ENCODE assay signal across 39 mouse cellular contexts in the genomic region with DNA sequence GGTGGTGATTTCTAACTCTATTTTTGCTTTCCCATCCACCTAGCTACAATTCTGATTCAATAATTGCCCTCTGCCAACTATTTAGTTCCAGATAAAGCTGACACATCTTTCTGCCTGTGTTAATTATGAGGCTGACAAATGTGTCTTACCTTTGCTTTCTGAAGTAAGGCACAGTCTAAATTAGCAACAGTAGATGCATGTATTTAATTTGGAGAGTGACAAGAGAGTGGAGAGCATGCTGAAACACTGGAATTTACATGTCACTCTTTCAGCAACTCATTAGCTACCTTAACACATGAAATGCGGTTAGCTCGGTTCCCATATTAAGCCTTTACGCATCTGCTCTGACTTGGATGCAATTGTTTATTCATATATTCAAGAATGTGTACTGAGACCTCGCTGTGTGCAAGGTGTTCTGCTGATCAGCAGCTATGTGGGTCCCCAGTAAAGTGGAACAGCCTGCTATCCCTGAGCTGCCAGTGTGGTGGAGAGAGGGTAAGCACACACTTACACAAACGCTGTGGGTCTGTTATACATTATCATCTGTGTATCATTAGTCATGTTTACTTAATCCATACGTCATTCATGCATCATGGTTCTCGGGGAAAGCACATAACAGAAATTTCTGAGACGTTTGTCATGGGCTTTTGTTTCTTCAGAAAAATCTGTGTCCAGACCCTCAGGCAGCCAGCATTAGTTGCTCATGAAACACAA. TPM values are rescaled to one million over a fixed set of nuclear protein-coding genes. Genes with fewer than 3 reads are reported as not detected.
A peak's percentile ranks its signal among the peaks of the same experiment; 100 is the strongest.
DNase-seq lines count a peak whose midpoint lies in the region; ATAC-seq and TF ChIP-seq lines count a peak whose summit lies in the region.
"Had no signal": no experiment of that assay in that cellular context is flagged by ENCODE, and none has a peak within 500 bp of the region (broad histone marks: within the 10 kb centered on the region; RNA-seq: fewer than 3 reads in every experiment).

No protein-coding gene starts in this region.

- H3K36me3 ChIP-seq in forebrain, embryonic 13.5 days (ENCODE audit: poor library complexity, severe bottlenecking): no peaks in the 10 kb centered on the region
- H3K36me3 ChIP-seq in forebrain, embryonic 11.5 days (ENCODE audit: control insufficient read depth, insufficient read depth, low read length): no peaks in the 10 kb centered on the region
- H3K36me3 ChIP-seq in midbrain, postnatal 0 days (ENCODE audit: insufficient read depth, low read length): no peaks in the 10 kb centered on the region
- no peaks in the 10 kb centered on the region for H3K36me3 ChIP-seq in midbrain, embryonic 15.5 days (replicated peaks)
- H3K36me3 ChIP-seq in embryonic facial prominence, embryonic 15.5 days: no peaks in the 10 kb centered on the region
- H3K36me3 ChIP-seq: embryonic facial prominence, embryonic 12.5 days; heart, embryonic 12.5 days; hindbrain, embryonic 15.5 days; intestine, embryonic 15.5 days; midbrain, embryonic 13.5 days had no signal

- intact Hi-C loops in left cerebral cortex, adult 2 months (cut with DNase I): no loop called here
- intact Hi-C loops in gastrocnemius, postnatal 14 days (cut with DNase I; ENCODE audit: low total_unique reads): no loop called here

- no peaks in the 10 kb centered on the region for H3K27me3 ChIP-seq in forebrain, embryonic 13.5 days
- H3K27me3 ChIP-seq in forebrain, embryonic 11.5 days (ENCODE audit: control insufficient read depth, insufficient read depth, low read length): no peaks in the 10 kb centered on the region
- H3K27me3 ChIP-seq in midbrain, postnatal 0 days (ENCODE audit: insufficient read depth, low read length): no peaks in the 10 kb centered on the region
- H3K27me3 ChIP-seq in midbrain, embryonic 15.5 days (replicated peaks): no peaks in the 10 kb centered on the region
- H3K27me3 ChIP-seq in embryonic facial prominence, embryonic 15.5 days: no peaks in the 10 kb centered on the region
- H3K27me3 ChIP-seq: embryonic facial prominence, embryonic 12.5 days; heart, embryonic 12.5 days; hindbrain, embryonic 15.5 days; intestine, embryonic 15.5 days; midbrain, embryonic 13.5 days had no signal

- H3K27ac ChIP-seq in forebrain, embryonic 13.5 days: no peak overlapping the region
- H3K27ac ChIP-seq in forebrain, embryonic 11.5 days (ENCODE audit: low read depth, low read length): no peak overlapping the region
- H3K27ac ChIP-seq in midbrain, postnatal 0 days (ENCODE audit: low read depth, low read length): no peak overlapping the region
- no peak overlapping the region for H3K27ac ChIP-seq in midbrain, embryonic 15.5 days
- peak overlapping the region; percentile 60; the same call in 1 of the 2 replicates for H3K27ac ChIP-seq in embryonic facial prominence, embryonic 15.5 days (replicated peaks)
- no peak overlapping the region for H3K27ac ChIP-seq in left cerebral cortex, adult 2 months
- H3K27ac ChIP-seq: embryonic facial prominence, embryonic 12.5 days; gastrocnemius, adult 2 months; heart, adult 2 months; hindbrain, embryonic 15.5 days; intestine, embryonic 15.5 days; kidney, postnatal 0 days; liver, embryonic 14.5 days; macrophage; midbrain, embryonic 13.5 days had no signal

- no peak overlapping the region for H3K9ac ChIP-seq in forebrain, embryonic 13.5 days
- no peak overlapping the region for H3K9ac ChIP-seq in forebrain, embryonic 11.5 days (ENCODE audit: low read length)
- no peak overlapping the region for H3K9ac ChIP-seq in midbrain, postnatal 0 days (replicated peaks; ENCODE audit: low read length, poor library complexity, severe bottlenecking)
- no peak overlapping the region for H3K9ac ChIP-seq in midbrain, embryonic 15.5 days
- H3K9ac ChIP-seq in embryonic facial prominence, embryonic 15.5 days: no peak overlapping the region
- H3K9ac ChIP-seq: embryonic facial prominence, embryonic 12.5 days; heart, embryonic 12.5 days; hindbrain, embryonic 15.5 days; intestine, embryonic 15.5 days; liver, embryonic 14.5 days; midbrain, embryonic 13.5 days had no signal

- no peaks in the 10 kb centered on the region for H3K4me1 ChIP-seq in forebrain, embryonic 13.5 days
- no peaks in the 10 kb centered on the region for H3K4me1 ChIP-seq in forebrain, embryonic 11.5 days (replicated peaks; ENCODE audit: control insufficient read depth, insufficient read depth, low read length)
- no peaks in the 10 kb centered on the region for H3K4me1 ChIP-seq in midbrain, postnatal 0 days (ENCODE audit: insufficient read depth, low read length)
- no peaks in the 10 kb centered on the region for H3K4me1 ChIP-seq in midbrain, embryonic 15.5 days
- no peaks in the 10 kb centered on the region for H3K4me1 ChIP-seq in embryonic facial prominence, embryonic 15.5 days
- H3K4me1 ChIP-seq: embryonic facial prominence, embryonic 12.5 days; heart, embryonic 12.5 days; hindbrain, embryonic 15.5 days; intestine, embryonic 15.5 days; midbrain, embryonic 13.5 days had no signal

- 75% methylated on average over 8 of the region's 8 CpGs for WGBS in forebrain, embryonic 13.5 days
- 78% methylated on average over 8 of the region's 8 CpGs for WGBS in forebrain, embryonic 11.5 days
- whole genome bisulfite sequencing in midbrain, postnatal 0 days: 70% methylated on average over 8 of the region's 8 CpGs
- WGBS in midbrain, embryonic 15.5 days: 74% methylated on average over 8 of the region's 8 CpGs
- 25% methylated on average over 8 of the region's 8 CpGs for WGBS in embryonic facial prominence, embryonic 15.5 days

- no peak overlapping the region for H3K4me2 ChIP-seq in forebrain, embryonic 13.5 days
- H3K4me2 ChIP-seq in forebrain, embryonic 11.5 days (ENCODE audit: low read depth, low read length, severe bottlenecking): no peak overlapping the region
- no peak overlapping the region for H3K4me2 ChIP-seq in midbrain, postnatal 0 days (ENCODE audit: low read depth, low read length, poor library complexity, severe bottlenecking)
- no peak overlapping the region for H3K4me2 ChIP-seq in midbrain, embryonic 15.5 days
- no peak overlapping the region for H3K4me2 ChIP-seq in embryonic facial prominence, embryonic 15.5 days (replicated peaks)
- H3K4me2 ChIP-seq: embryonic facial prominence, embryonic 12.5 days; heart, embryonic 12.5 days; hindbrain, embryonic 15.5 days; intestine, embryonic 15.5 days; midbrain, embryonic 13.5 days had no signal

- no peak for DNase-seq in forebrain, embryonic 11.5 days (ENCODE audit: low spot score)
- DNase-seq in midbrain, postnatal 0 days (ENCODE audit: low spot score): no peak
- DNase-seq in left cerebral cortex, adult 9 months (ENCODE audit: low spot score in 2 of 2): no peak
- no peak for DNase-seq in left cerebral cortex, adult 2 months (ENCODE audit: extremely low spot score in 1 of 2, low spot score in 2 of 2)
- no peak for DNase-seq in gastrocnemius, postnatal 14 days
- DNase-seq: adrenal gland, adult 2 months; adrenal gland, postnatal 36 days; cerebellum, adult 8-10 months; cerebellum, postnatal 25 days; gastrocnemius, adult 2 months; heart, adult 2 months; heart, postnatal 4 days; kidney, adult 8-10 months; layer of hippocampus, postnatal 36 days; liver; lung, adult 2 months; lung, postnatal 10 days; right cerebral cortex, adult 18-20 months had no signal

- H3K4me3 ChIP-seq in forebrain, embryonic 13.5 days: no peak overlapping the region
- no peak overlapping the region for H3K4me3 ChIP-seq in forebrain, embryonic 11.5 days (ENCODE audit: low read depth, low read length)
- no peak overlapping the region for H3K4me3 ChIP-seq in midbrain, postnatal 0 days (ENCODE audit: low read depth, low read length)
- H3K4me3 ChIP-seq in midbrain, embryonic 15.5 days: no peak overlapping the region
- H3K4me3 ChIP-seq in embryonic facial prominence, embryonic 15.5 days (replicated peaks): no peak overlapping the region
- H3K4me3 ChIP-seq in left cerebral cortex, adult 2 months: no peak overlapping the region
- H3K4me3 ChIP-seq: embryonic facial prominence, embryonic 12.5 days; gastrocnemius, adult 2 months; heart, adult 2 months; heart, embryonic 12.5 days; hindbrain, embryonic 15.5 days; intestine, embryonic 15.5 days; midbrain, embryonic 13.5 days had no signal

- H3K9me3 ChIP-seq in forebrain, embryonic 13.5 days (replicated peaks): no peaks in the 10 kb centered on the region
- no peaks in the 10 kb centered on the region for H3K9me3 ChIP-seq in forebrain, embryonic 11.5 days (ENCODE audit: control insufficient read depth, low read length)
- no peaks in the 10 kb centered on the region for H3K9me3 ChIP-seq in midbrain, postnatal 0 days (ENCODE audit: low read length)
- no peaks in the 10 kb centered on the region for H3K9me3 ChIP-seq in midbrain, embryonic 15.5 days
- H3K9me3 ChIP-seq in embryonic facial prominence, embryonic 15.5 days (replicated peaks): no peaks in the 10 kb centered on the region
- H3K9me3 ChIP-seq: embryonic facial prominence, embryonic 12.5 days; heart, embryonic 12.5 days; hindbrain, embryonic 15.5 days; intestine, embryonic 15.5 days; midbrain, embryonic 13.5 days had no signal

- ATAC-seq in forebrain, embryonic 13.5 days: peak; percentile 63
- no peak for ATAC-seq in forebrain, embryonic 11.5 days (replicated peaks; ENCODE audit: low FRiP score)
- 0 out of 2 replicates have a peak, but pooled peaks have one; percentile 20 for ATAC-seq in midbrain, postnatal 0 days (ENCODE audit: low FRiP score)
- ATAC-seq in midbrain, embryonic 15.5 days (replicated peaks): no peak; the same call in 1 of the 2 replicates
- no peak for ATAC-seq in embryonic facial prominence, embryonic 15.5 days (ENCODE audit: insufficient number of reproducible peaks, low FRiP score, low TSS enrichment, low read depth)
- ATAC-seq: CD4-positive, CD25-positive, alpha-beta regulatory T cell, adult 4 months; intestine, embryonic 15.5 days; midbrain, embryonic 13.5 days had no signal

- TF ChIP-seq CTCF in midbrain, postnatal 0 days (IDR thresholded peaks at IDR 0.05): no peak
- no peak for TF ChIP-seq CTCF in left cerebral cortex, adult 2 months (IDR thresholded peaks at IDR 0.05)

RNA-seq across cellular contexts. Expression of a gene that starts 28.1 kb away (rescaled TPM):
- not detected in 2 replicates for polyA plus RNA-seq in forebrain, embryonic 13.5 days (2015; fragmentation: Nextera tagmentation; extraction: Ambion mirVana)
- polyA plus RNA-seq in forebrain, embryonic 11.5 days (2014; fragmentation: Nextera tagmentation; extraction: Ambion mirVana): not detected in 2 replicates
- total RNA-seq in midbrain, postnatal 0 days (2014; rRNA removed): not detected in 2 replicates
- not detected in 2 replicates for polyA plus RNA-seq in midbrain, postnatal 0 days (2015; fragmentation: Nextera tagmentation; extraction: Ambion mirVana)
- not detected in 2 replicates for polyA plus RNA-seq in midbrain, embryonic 15.5 days (2015; fragmentation: Nextera tagmentation; extraction: Ambion mirVana)
- not detected in 2 replicates for polyA plus RNA-seq in embryonic facial prominence, embryonic 15.5 days (2015; fragmentation: Nextera tagmentation; extraction: Ambion mirVana)
- total RNA-seq in left cerebral cortex, adult 2 months (2021): not detected
- not detected for total RNA-seq in gastrocnemius, postnatal 14 days (2021)
- total RNA-seq: adrenal gland, adult 2 months; adrenal gland, postnatal 36 days; gastrocnemius, adult 2 months; gastrocnemius, postnatal 4 days; heart, adult 2 months; heart, postnatal 4 days; layer of hippocampus, postnatal 36 days; left cerebral cortex, postnatal 14 days; megakaryocyte-erythroid progenitor cell, adult 5-6 weeks; neutrophil, adult 5-6 weeks had no signal
- polyA plus RNA-seq: adrenal gland, adult 2 months; CD4-positive, CD25-positive, alpha-beta regulatory T cell, adult 4 months; embryonic facial prominence, embryonic 12.5 days; heart, adult 2 months; heart, embryonic 12.5 days; heart, postnatal 0 days; hindbrain, embryonic 15.5 days; intestine, embryonic 15.5 days; kidney, postnatal 0 days; large intestine, adult 2 months; limb, embryonic 11.5 days; liver, embryonic 14.5 days; lung, adult 2 months; macrophage; midbrain, embryonic 13.5 days; neural tube, embryonic 11.5 days; stomach, embryonic 14.5 days had no signal

Comparison
In these comparisons a context has a peak if more than half of its experiments do, and no peak if none do; other contexts are left out.
1. ATAC-seq: peak in forebrain, embryonic 13.5 days (single experiment) and midbrain, postnatal 0 days (single experiment); none in forebrain, embryonic 11.5 days (single experiment), midbrain, embryonic 15.5 days (single experiment) and embryonic facial prominence, embryonic 15.5 days (single experiment).